Mouse (Mus musculus) adipocyte (in vitro differentiated cells): ENCODE measurements at regions not wholly inside any gene's neighbourhood (a gene's known extent, or its start where the extent isn't known, plus 50 kb on each side); places are given as distances from the start of the nearest gene placed in this dataset.

Experiments used
- DNase-seq: peaks from one replicate; pipeline ENCODE4 v3.0.0-alpha.2; 2016; ENCODE audit warnings: low spot score

- DNase-seq: peak; percentile 54
Measured at GRCm38 (mm10) chr3:104295015-104295719, 75.0 kb upstream of the Magi3 start.

- DNase-seq: no peak
Measured at GRCm38 (mm10) chr3:104293869-104294268, 73.7 kb upstream of the Magi3 start.

- DNase-seq: no peak
Measured at GRCm38 (mm10) chr3:104288970-104289680, 69.0 kb upstream of the Magi3 start.

GRCm38 (mm10) chr3:104287900-104288299 lies 67.7 kb upstream of the Magi3 start:
- no peak for DNase-seq

GRCm38 (mm10) chr3:104284961-104285360 lies 64.8 kb upstream of the Magi3 start:
- no peak for DNase-seq

GRCm38 (mm10) chr3:104283855-104284254 lies 63.7 kb upstream of the Magi3 start:
- DNase-seq: no peak

- DNase-seq: no peak
Measured at GRCm38 (mm10) chr3:104279505-104279904, 59.3 kb upstream of the Magi3 start.

GRCm38 (mm10) chr3:104274718-104275302 lies 54.6 kb upstream of the Magi3 start:
- no peak for DNase-seq

- no peak for DNase-seq
Measured at GRCm38 (mm10) chr3:104274084-104274483, 53.9 kb upstream of the Magi3 start.
